Mouse (Mus musculus) brain, embryonic 14.5 days (tissue): ENCODE measurements around the gene Uevld.

Experiments
- CTCF ChIP-seq: fragments of 200-500 bp; IDR thresholded peaks from 2 replicates; pipeline ENCODE4 v1.5.1; 2012; ENCODE audit warnings: inconsistent platforms, mild to moderate bottlenecking, moderate library complexity, borderline replicate concordance; ENCODE audit not compliant: insufficient read depth, insufficient read length; ENCODE audit errors: extremely low read depth
- POLR2A ChIP-seq: fragments of 200-500 bp; IDR thresholded peaks from 2 replicates; pipeline ENCODE4 v1.6.1; 2012; ENCODE audit warnings: mild to moderate bottlenecking, inconsistent platforms, borderline replicate concordance; ENCODE audit not compliant: poor library complexity, insufficient read depth, insufficient read length, severe bottlenecking; ENCODE audit errors: extremely low read depth

GRCm38 (mm10) chr7:46974648-46975047, 16.3 kb upstream of the Uevld start:
- TF ChIP-seq CTCF (no peak), POLR2A (no peak)
